Mouse (Mus musculus): ENCODE measurements around the gene Tdrd1.

DNA sequence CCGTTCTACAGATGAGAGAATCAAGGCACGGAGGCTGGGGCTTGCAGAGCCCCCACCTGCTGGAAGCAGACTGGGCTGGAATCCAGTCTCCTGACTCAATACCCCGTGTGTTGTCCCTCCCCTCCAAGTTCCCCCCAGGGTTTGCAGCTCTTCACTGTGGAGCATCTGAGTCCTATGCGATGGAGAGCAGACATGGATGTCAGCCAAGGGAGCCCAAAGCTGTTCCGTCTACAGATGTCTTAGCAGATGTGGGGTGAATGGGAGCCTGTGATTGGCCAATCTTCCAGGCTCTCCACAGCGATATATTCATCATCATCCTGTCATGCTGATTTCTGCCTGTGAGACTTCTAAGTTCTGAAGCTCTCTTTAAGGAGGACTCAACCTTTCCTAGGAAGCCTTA, 51.4 kb downstream of the Tdrd1 start:
- no peak for TF ChIP-seq EP300 (IDR thresholded peaks at IDR 0.05; ENCODE audit: low read length)
- TF ChIP-seq JUND (conservative IDR thresholded peaks at IDR 0.05; ENCODE audit: low read depth, low read length), result no peak
- no peak for TF ChIP-seq CTCF (conservative IDR thresholded peaks at IDR 0.05 in 1 of 2, IDR thresholded peaks at IDR 0.05 in 1 of 2; ENCODE audit: low read depth in 2 of 2, low read length in 2 of 2)
- no peak for TF ChIP-seq NRF1 (IDR thresholded peaks at IDR 0.05; ENCODE audit: low read depth, low read length)
- no peak for TF ChIP-seq KAT2A (IDR thresholded peaks at IDR 0.05; ENCODE audit: insufficient replicate concordance, low read length)
